Mouse (Mus musculus): ENCODE data around the gene Rab7b. TPM values are rescaled to one million over a fixed set of nuclear protein-coding genes. Genes with fewer than 3 reads are reported as not detected.

The Rab7b gene
- polyA plus RNA-seq, 1 experiment, result 4.8 TPM

GRCm38 (mm10) chr1:131712386-131712785 lies 23.9 kb downstream of the Rab7b start:
- H3K27me3 ChIP-seq (ENCODE audit: control insufficient read depth, insufficient read depth, low read length), result no peaks in the 10 kb centered on the region
- H3K4me3 ChIP-seq (replicated peaks; ENCODE audit: insufficient read depth, low read depth, low read length), result no peak overlapping the region
- 17% methylated on average over 2 of the region's 2 CpGs for WGBS
- H3K27ac ChIP-seq (ENCODE audit: insufficient read depth, low read length), result no peak overlapping the region
- no peaks in the 10 kb centered on the region for H3K4me1 ChIP-seq (ENCODE audit: control insufficient read depth, insufficient read depth, low read length)
- TF ChIP-seq CTCF (IDR thresholded peaks at IDR 0.05; ENCODE audit: borderline replicate concordance, insufficient read depth, low read depth, low read length) (peak; percentile 72), POLR2A (IDR thresholded peaks at IDR 0.05; ENCODE audit: borderline replicate concordance, insufficient read depth, low read length) (no peak)
- peak; percentile 77 to 79 for DNase-seq

GRCm38 (mm10) chr1:131714388-131715337 lies 26.2 kb downstream of the Rab7b start:
- Histone ChIP-seq H3K27ac (ENCODE audit: insufficient read depth, low read length) (no peak overlapping the region), H3K4me3 (replicated peaks; ENCODE audit: insufficient read depth, low read depth, low read length) (no peak overlapping the region), H3K4me1 (ENCODE audit: control insufficient read depth, insufficient read depth, low read length) (no peaks in the 10 kb centered on the region), H3K27me3 (ENCODE audit: control insufficient read depth, insufficient read depth, low read length) (no peaks in the 10 kb centered on the region)
- 65% methylated on average over 20 of the region's 20 CpGs for WGBS
- no peak for TF ChIP-seq CTCF (IDR thresholded peaks at IDR 0.05; ENCODE audit: borderline replicate concordance, insufficient read depth, low read depth, low read length)
- TF ChIP-seq POLR2A (IDR thresholded peaks at IDR 0.05; ENCODE audit: borderline replicate concordance, insufficient read depth, low read length), result no peak
- DNase-seq, result peak in 1 of 2 experiments; percentile 11

- no peak for TF ChIP-seq POLR2A (IDR thresholded peaks at IDR 0.05; ENCODE audit: borderline replicate concordance, insufficient read depth, low read length)
- no peak for TF ChIP-seq CTCF (IDR thresholded peaks at IDR 0.05; ENCODE audit: borderline replicate concordance, insufficient read depth, low read depth, low read length)
- WGBS, result 83% methylated on average over 16 of the region's 16 CpGs
- no peaks in the 10 kb centered on the region for H3K27me3 ChIP-seq (ENCODE audit: control insufficient read depth, insufficient read depth, low read length)
- H3K27ac ChIP-seq (ENCODE audit: insufficient read depth, low read length), result no peak overlapping the region
- H3K4me1 ChIP-seq (ENCODE audit: control insufficient read depth, insufficient read depth, low read length), result no peaks in the 10 kb centered on the region; the same call in 1 of the 2 replicates
- no peak overlapping the region for H3K4me3 ChIP-seq (replicated peaks; ENCODE audit: insufficient read depth, low read depth, low read length)
- no peak for DNase-seq
Measured at GRCm38 (mm10) chr1:131718952-131719694, 30.6 kb downstream of the Rab7b start.

- no peak overlapping the region for H3K27ac ChIP-seq (ENCODE audit: insufficient read depth, low read length)
- no peaks in the 10 kb centered on the region; the same call in 1 of the 2 replicates for H3K4me1 ChIP-seq (ENCODE audit: control insufficient read depth, insufficient read depth, low read length)
- 62% methylated on average over 3 of the region's 3 CpGs for WGBS
- H3K27me3 ChIP-seq (ENCODE audit: control insufficient read depth, insufficient read depth, low read length), result no peaks in the 10 kb centered on the region
- DNase-seq, result no peak
- H3K4me3 ChIP-seq (replicated peaks; ENCODE audit: insufficient read depth, low read depth, low read length), result no peak overlapping the region
- TF ChIP-seq CTCF (IDR thresholded peaks at IDR 0.05; ENCODE audit: borderline replicate concordance, insufficient read depth, low read depth, low read length), result no peak
- TF ChIP-seq POLR2A (IDR thresholded peaks at IDR 0.05; ENCODE audit: borderline replicate concordance, insufficient read depth, low read length), result no peak
Measured at GRCm38 (mm10) chr1:131721989-131722388, 33.5 kb downstream of the Rab7b start.

- Histone ChIP-seq H3K27ac (ENCODE audit: insufficient read depth, low read length) (no peak overlapping the region), H3K4me3 (replicated peaks; ENCODE audit: insufficient read depth, low read depth, low read length) (no peak overlapping the region), H3K27me3 (ENCODE audit: control insufficient read depth, insufficient read depth, low read length) (no peaks in the 10 kb centered on the region), H3K4me1 (ENCODE audit: control insufficient read depth, insufficient read depth, low read length) (no peaks in the 10 kb centered on the region; the same call in 1 of the 2 replicates)
- DNase-seq, result no peak
- WGBS, result 79% methylated on average over 4 of the region's 4 CpGs
- TF ChIP-seq POLR2A (IDR thresholded peaks at IDR 0.05; ENCODE audit: borderline replicate concordance, insufficient read depth, low read length), result no peak
- TF ChIP-seq CTCF (IDR thresholded peaks at IDR 0.05; ENCODE audit: borderline replicate concordance, insufficient read depth, low read depth, low read length), result no peak
Measured at GRCm38 (mm10) chr1:131723549-131723948, 35.1 kb downstream of the Rab7b start.

- 64% methylated on average over 6 of the region's 6 CpGs for WGBS
- Histone ChIP-seq H3K4me1 (ENCODE audit: control insufficient read depth, insufficient read depth, low read length) (no peaks in the 10 kb centered on the region), H3K4me3 (replicated peaks; ENCODE audit: insufficient read depth, low read depth, low read length) (no peak overlapping the region), H3K27me3 (ENCODE audit: control insufficient read depth, insufficient read depth, low read length) (no peaks in the 10 kb centered on the region), H3K27ac (ENCODE audit: insufficient read depth, low read length) (no peak overlapping the region)
- DNase-seq, result no peak
- TF ChIP-seq POLR2A (IDR thresholded peaks at IDR 0.05; ENCODE audit: borderline replicate concordance, insufficient read depth, low read length) (no peak), CTCF (IDR thresholded peaks at IDR 0.05; ENCODE audit: borderline replicate concordance, insufficient read depth, low read depth, low read length) (no peak)
Measured at GRCm38 (mm10) chr1:131726586-131726985, 38.1 kb downstream of the Rab7b start.

GRCm38 (mm10) chr1:131730639-131731437 lies 42.3 kb downstream of the Rab7b start:
- WGBS, result 77% methylated on average over 12 of the region's 12 CpGs
- TF ChIP-seq CTCF (IDR thresholded peaks at IDR 0.05; ENCODE audit: borderline replicate concordance, insufficient read depth, low read depth, low read length), result no peak
- no peak for TF ChIP-seq POLR2A (IDR thresholded peaks at IDR 0.05; ENCODE audit: borderline replicate concordance, insufficient read depth, low read length)

More at GRCm38 (mm10) chr1:131730639-131731437, 42.3 kb downstream of the Rab7b start:
- Histone ChIP-seq H3K27me3 (ENCODE audit: control insufficient read depth, insufficient read depth, low read length) (no peaks in the 10 kb centered on the region), H3K4me3 (replicated peaks; ENCODE audit: insufficient read depth, low read depth, low read length) (no peak overlapping the region), H3K27ac (ENCODE audit: insufficient read depth, low read length) (no peak overlapping the region), H3K4me1 (ENCODE audit: control insufficient read depth, insufficient read depth, low read length) (no peaks in the 10 kb centered on the region)
- no peak for DNase-seq
